Mouse (Mus musculus): ENCODE results near the gene Dleu7. TPM values are rescaled to one million over a fixed set of nuclear protein-coding genes. Genes with fewer than 3 reads are reported as not detected.

Gene Dleu7
- polyA plus RNA-seq, 1 experiment from 2014 or later: 0.56 TPM

DNA sequence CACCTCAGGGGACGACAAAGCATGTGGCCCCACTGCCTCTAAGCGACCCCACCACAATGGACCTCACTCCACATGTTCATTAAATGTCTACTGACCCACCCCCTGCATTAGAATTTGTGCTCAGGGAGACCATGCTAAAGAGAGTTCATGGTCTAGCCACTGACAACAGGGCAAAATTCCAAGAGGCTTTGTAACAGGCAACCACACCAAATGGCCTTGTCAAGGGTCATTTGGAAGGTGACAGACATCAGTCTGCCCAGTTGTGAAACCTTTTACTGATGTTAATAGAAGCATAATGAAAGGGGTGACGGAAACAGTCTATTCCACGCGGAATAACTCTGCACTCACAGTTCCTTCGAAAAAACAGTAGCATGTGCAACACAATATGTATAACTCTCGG, 44.5 kb downstream of the Dleu7 start:
- ATAC-seq (ENCODE audit: insufficient number of reproducible peaks, insufficient read depth, low FRiP score, low TSS enrichment, low read depth): no peak
- Histone ChIP-seq H3K9me3 (no peaks in the 10 kb centered on the region), H3K9ac (replicated peaks) (no peak overlapping the region), H3K27me3 (no peaks in the 10 kb centered on the region), H3K4me3 (replicated peaks) (no peak overlapping the region), H3K4me1 (replicated peaks) (0 out of 2 replicates have a peak, but pooled peaks cover 4% of the 10 kb centered on the region), H3K36me3 (no peaks in the 10 kb centered on the region), H3K4me2 (no peak overlapping the region), H3K27ac (no peak overlapping the region)
- WGBS: 71% methylated on average over 7 of the region's 7 CpGs

DNA sequence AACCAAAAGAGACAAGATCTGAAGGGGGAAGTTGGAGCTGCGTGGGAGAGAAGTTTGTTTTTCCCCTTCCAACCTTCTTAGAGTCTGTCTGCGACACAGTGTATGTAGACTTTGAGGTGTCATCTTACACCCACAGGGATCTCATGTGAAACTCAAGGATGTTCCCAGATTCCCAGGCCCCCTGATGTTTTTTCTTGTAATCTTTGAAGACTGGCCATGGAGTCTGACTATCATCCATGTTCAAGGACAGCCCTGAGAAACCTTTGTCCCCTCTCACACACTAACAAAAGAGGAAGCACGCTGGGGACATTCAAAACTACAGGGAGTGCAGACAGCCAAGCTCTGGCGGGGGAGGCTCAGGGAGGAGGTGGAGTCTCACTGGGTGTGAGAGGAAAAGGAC, 47.3 kb downstream of the Dleu7 start:
- no peaks in the 10 kb centered on the region for H3K27me3 ChIP-seq
- H3K9me3 ChIP-seq: no peaks in the 10 kb centered on the region
- H3K4me3 ChIP-seq (replicated peaks): no peak overlapping the region
- H3K27ac ChIP-seq: no peak overlapping the region
- no peak for ATAC-seq (ENCODE audit: insufficient number of reproducible peaks, insufficient read depth, low FRiP score, low TSS enrichment, low read depth)
- WGBS: 18% methylated on average over 4 of the region's 4 CpGs
- H3K9ac ChIP-seq (replicated peaks): no peak overlapping the region
- H3K36me3 ChIP-seq: no peaks in the 10 kb centered on the region
- no peak overlapping the region for H3K4me2 ChIP-seq
- peaks cover 8% of the 10 kb centered on the region; the same call in 1 of the 2 replicates for H3K4me1 ChIP-seq (replicated peaks)

GRCm38 (mm10) chr14:62243530-62243929, 49.3 kb downstream of the Dleu7 start:
- Histone ChIP-seq H3K9me3 (no peaks in the 10 kb centered on the region), H3K36me3 (no peaks in the 10 kb centered on the region), H3K4me2 (no peak overlapping the region), H3K27me3 (no peaks in the 10 kb centered on the region), H3K4me1 (replicated peaks) (peaks cover 8% of the 10 kb centered on the region; the same call in 1 of the 2 replicates), H3K9ac (replicated peaks) (no peak overlapping the region), H3K27ac (no peak overlapping the region), H3K4me3 (replicated peaks) (no peak overlapping the region)
- WGBS: 87% methylated on average over 2 of the region's 2 CpGs
- ATAC-seq (ENCODE audit: insufficient number of reproducible peaks, insufficient read depth, low FRiP score, low TSS enrichment, low read depth): no peak

DNA sequence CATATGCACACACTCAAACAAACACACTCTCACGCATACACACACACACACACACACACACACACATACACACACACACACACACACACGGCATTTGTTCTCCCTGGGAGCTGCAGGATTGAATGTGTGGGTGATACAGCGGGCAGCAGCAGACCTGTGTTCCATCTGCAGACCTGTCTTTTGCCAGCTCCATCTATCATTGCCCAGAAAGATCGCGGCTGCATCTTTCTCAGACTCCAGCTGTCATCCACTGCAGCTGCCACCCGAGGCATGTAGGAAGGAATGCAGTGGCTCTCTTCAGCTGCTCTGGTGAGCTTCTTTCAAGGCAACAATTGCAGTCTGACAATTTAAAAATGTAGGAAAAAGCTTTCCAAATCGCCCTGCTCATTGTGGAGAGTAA, 56.9 kb downstream of the Dleu7 start:
- Histone ChIP-seq H3K4me2 (no peak overlapping the region), H3K4me3 (replicated peaks) (no peak overlapping the region), H3K9me3 (no peaks in the 10 kb centered on the region), H3K27me3 (no peaks in the 10 kb centered on the region), H3K36me3 (no peaks in the 10 kb centered on the region), H3K4me1 (replicated peaks) (no peaks in the 10 kb centered on the region; the same call in none of the 2 replicates), H3K27ac (peak overlapping the region; percentile 36), H3K9ac (replicated peaks) (no peak overlapping the region; the same call in 1 of the 2 replicates)
- 55% methylated on average over 7 of the region's 7 CpGs for WGBS
- ATAC-seq (ENCODE audit: insufficient number of reproducible peaks, insufficient read depth, low FRiP score, low TSS enrichment, low read depth): no peak

- no peak overlapping the region for H3K9ac ChIP-seq (replicated peaks)
- no peak overlapping the region for H3K4me3 ChIP-seq (replicated peaks)
- ATAC-seq (ENCODE audit: insufficient number of reproducible peaks, insufficient read depth, low FRiP score, low TSS enrichment, low read depth): no peak
- no peaks in the 10 kb centered on the region for H3K9me3 ChIP-seq
- H3K36me3 ChIP-seq: no peaks in the 10 kb centered on the region
- H3K27me3 ChIP-seq: no peaks in the 10 kb centered on the region
- H3K27ac ChIP-seq: no peak overlapping the region
- no peak overlapping the region for H3K4me2 ChIP-seq
- WGBS: 43% methylated on average over 1 of the region's 1 CpGs
- H3K4me1 ChIP-seq (replicated peaks): no peaks in the 10 kb centered on the region; the same call in 1 of the 2 replicates
Measured at GRCm38 (mm10) chr14:62235214-62235613, 57.6 kb downstream of the Dleu7 start.

- Histone ChIP-seq H3K4me3 (replicated peaks) (no peak overlapping the region), H3K9ac (replicated peaks) (no peak overlapping the region), H3K4me2 (no peak overlapping the region), H3K27me3 (no peaks in the 10 kb centered on the region), H3K27ac (no peak overlapping the region), H3K4me1 (replicated peaks) (no peaks in the 10 kb centered on the region; the same call in 1 of the 2 replicates), H3K36me3 (no peaks in the 10 kb centered on the region), H3K9me3 (no peaks in the 10 kb centered on the region)
- 75% methylated on average over 3 of the region's 3 CpGs for WGBS
- no peak for ATAC-seq (ENCODE audit: insufficient number of reproducible peaks, insufficient read depth, low FRiP score, low TSS enrichment, low read depth)
Measured at GRCm38 (mm10) chr14:62230968-62231367, 61.9 kb downstream of the Dleu7 start.

DNA sequence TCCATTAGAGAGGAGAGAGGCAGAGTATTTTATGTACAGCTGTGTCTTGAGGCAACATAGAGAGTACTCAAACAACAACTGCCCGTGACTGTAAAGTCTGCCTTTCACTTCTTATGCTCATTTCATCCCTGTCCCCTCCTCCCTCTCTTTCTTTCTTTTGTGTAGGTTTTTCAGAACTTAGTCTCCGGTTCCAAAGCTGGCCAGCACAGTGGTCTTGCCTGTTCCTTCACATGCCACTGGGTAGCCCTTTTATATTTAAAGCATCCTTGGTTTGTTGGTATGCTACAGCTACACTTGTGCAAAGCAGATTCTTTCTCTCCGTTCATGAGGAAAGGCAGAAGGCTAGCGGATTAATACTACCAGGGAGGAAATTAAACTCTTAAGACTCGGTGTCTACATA, 65.7 kb downstream of the Dleu7 start:
- Histone ChIP-seq H3K4me3 (replicated peaks) (no peak overlapping the region), H3K36me3 (no peaks in the 10 kb centered on the region), H3K4me1 (replicated peaks) (no peaks in the 10 kb centered on the region), H3K27me3 (no peaks in the 10 kb centered on the region), H3K4me2 (no peak overlapping the region), H3K9me3 (no peaks in the 10 kb centered on the region), H3K9ac (replicated peaks) (no peak overlapping the region), H3K27ac (no peak overlapping the region)
- 80% methylated on average over 5 of the region's 5 CpGs for WGBS
- no peak for ATAC-seq (ENCODE audit: insufficient number of reproducible peaks, insufficient read depth, low FRiP score, low TSS enrichment, low read depth)

- H3K27me3 ChIP-seq: no peaks in the 10 kb centered on the region
- no peak overlapping the region for H3K4me3 ChIP-seq (replicated peaks)
- no peak overlapping the region for H3K9ac ChIP-seq (replicated peaks)
- H3K4me2 ChIP-seq: no peak overlapping the region
- no peaks in the 10 kb centered on the region for H3K36me3 ChIP-seq
- 80% methylated on average over 11 of the region's 11 CpGs for WGBS
- no peaks in the 10 kb centered on the region for H3K9me3 ChIP-seq
- H3K27ac ChIP-seq: no peak overlapping the region
- H3K4me1 ChIP-seq (replicated peaks): no peaks in the 10 kb centered on the region
- no peak for ATAC-seq (ENCODE audit: insufficient number of reproducible peaks, insufficient read depth, low FRiP score, low TSS enrichment, low read depth)
Measured at GRCm38 (mm10) chr14:62226576-62227047, 66.2 kb downstream of the Dleu7 start.

Other genes starting within 250 kb of the Dleu7 start
- 64.5 TPM in 2 replicates for gene Rnaseh2b, start 458 bp downstream of the Dleu7 start, polyA plus RNA-seq (2016; fragmentation: Nextera tagmentation; extraction: Ambion mirVana)
- 0.10 and 0.15 TPM in 2 replicates for gene Gucy1b2, start 163.2 kb upstream of the Dleu7 start, polyA plus RNA-seq (2016; fragmentation: Nextera tagmentation; extraction: Ambion mirVana)

Measured in limb, embryonic 12.5 days (tissue).